Mouse (Mus musculus) testis, postnatal 14 days (tissue): ENCODE results near the gene Nid1.
"Not testable (repeated sequence)": the region's sequence is repeated elsewhere in the genome, so short reads cannot be mapped to it uniquely, and the experiment has no call there.

Experiments
- DNase-seq: peaks from one replicate; pipeline ENCODE4 v3.0.0; 2021; ENCODE audit warnings: low spot score

Nid1 gene

DNA sequence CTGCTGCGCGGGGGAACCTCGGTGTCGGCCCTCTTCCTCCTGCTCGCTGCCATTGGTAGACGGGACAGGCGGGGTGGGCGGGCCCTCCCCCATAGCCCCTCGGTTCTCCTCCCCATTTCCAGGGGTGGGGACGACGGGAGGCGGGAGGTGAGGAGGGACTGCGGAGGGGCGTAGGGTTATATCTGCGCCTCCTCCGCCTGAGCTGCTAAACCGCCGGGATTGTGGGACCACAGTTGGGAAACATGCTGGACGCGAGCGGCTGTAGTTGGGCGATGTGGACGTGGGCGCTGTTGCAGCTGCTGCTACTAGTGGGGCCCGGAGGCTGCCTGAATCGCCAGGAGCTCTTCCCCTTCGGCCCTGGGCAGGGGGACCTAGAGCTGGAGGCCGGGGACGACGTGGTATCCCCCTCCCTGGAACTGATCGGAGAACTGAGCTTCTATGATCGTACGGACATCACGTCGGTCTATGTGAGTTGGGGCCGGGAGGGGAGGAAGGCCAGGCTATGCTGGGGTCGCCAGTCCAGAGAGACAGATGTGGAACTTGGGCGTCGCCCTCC, at the start of gene Nid1:
TSS of gene Nid1 (plus strand) at position 92 of the 556 bp plus-strand sequence.
- DNase-seq: not testable (repeated sequence)

- DNase-seq: not testable (repeated sequence)
Measured at GRCm38 (mm10) chr13:13393228-13394095, 43.9 kb upstream of the Nid1 start, which contains the start of gene Gpr137b. Gene Gpr137b, minus strand, starts transcription at chr13:13394014.

DNA sequence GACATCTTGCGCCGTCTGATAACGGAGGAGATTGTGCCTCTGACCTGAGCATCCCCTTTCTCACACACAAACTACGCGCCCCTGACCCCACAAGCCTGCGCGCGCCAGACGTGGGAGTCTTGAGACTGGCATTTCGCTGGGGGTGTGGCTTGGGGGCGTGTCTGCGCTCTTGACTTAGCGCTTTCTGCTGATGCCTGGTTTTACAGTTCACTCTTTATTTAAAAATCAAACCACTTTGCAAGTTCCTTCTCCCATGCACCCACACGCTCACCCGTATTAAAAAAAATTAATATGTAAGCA, 43.3 kb upstream of the Nid1 start:
- DNase-seq: not testable (repeated sequence)

DNA sequence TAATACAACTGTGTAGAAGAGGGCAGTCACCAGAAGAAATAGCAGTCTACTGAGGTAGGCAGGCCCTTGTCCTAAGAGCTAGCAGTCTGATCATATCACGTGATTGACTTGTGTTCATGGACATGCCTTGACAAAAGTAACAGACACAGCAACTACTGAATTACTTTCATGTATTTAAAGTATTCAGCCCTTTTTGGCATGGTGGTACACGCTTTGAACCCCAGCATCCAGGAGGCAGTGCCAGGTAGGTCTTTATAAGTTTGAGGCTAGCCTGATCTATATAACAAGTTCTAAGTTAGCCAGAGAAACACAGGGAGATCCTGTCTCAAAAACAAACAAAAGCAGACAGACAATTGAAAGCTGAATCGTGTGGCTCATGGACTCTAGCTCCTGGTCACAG, 36.5 kb upstream of the Nid1 start:
- DNase-seq: not testable (repeated sequence)

DNA sequence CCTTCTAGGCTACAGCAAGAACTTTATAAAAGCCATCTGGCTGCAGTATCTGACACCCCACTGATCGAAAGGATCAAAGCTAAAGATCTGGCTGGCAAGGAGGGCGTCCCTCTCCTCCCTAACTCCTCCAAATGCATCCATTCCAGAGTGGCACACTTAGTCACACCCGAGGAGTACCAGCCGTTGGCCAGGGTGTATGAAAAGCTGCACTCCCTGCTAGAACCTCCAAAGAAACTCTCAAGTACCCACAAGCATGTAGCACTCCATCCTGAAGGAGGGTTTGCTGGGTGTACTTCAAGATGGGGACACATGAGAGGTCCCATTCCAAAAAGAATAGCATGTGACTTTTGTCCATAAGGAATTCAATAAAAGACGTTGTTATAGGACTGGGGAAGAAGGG, 34.5 kb upstream of the Nid1 start:
- not testable (repeated sequence) for DNase-seq

DNA sequence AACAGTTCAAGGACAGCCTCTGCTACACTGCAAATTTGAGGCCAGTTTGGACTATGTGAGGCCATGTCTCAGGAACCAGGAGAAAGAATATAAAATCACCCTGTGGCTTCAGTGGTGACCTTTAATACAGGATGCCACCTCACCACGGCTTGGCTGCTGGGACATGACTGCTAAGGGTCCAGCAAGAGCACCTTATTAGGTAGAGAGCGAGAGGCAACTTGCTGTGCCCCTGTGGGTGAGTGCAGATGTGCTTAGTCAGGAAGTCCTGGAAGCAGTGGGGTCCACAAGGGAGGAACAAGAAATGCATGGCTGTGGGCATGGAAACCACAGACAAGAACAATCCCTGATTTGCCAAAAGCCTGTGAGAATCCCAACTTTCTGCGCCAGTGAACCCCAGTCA, 34.0 kb upstream of the Nid1 start:
- not testable (repeated sequence) for DNase-seq

- not testable (repeated sequence) for DNase-seq
Measured at GRCm38 (mm10) chr13:13403839-13404238, 33.5 kb upstream of the Nid1 start.

DNA sequence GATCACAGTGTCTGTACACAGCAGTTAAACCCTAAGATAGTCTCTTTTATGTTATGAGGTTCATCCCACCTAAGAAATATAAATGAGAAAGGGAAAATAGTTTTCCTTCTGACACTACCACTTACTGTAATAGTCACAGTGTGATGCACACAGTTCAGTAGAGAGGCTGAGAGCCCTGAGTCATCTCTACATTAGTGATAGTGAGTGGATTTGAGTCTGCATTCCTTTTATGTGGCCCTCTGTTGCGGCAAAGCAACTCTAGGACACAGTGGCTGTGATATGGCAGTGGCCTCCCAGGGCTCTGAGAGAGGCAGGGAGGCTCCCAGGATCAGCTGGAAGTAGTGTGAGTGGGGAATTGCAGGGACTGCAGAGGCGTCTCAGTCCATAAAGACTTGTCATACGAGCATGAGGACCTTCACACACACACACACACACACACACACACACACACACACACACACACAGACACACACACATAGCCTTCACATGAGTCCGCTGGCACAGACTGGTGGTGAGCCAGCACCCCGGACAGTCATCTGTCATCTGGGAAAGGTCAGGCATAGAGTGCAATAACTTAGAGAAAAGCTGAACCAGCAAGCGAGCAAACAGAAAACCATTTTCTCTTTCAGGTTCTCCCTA, 32.7 kb upstream of the Nid1 start:
- DNase-seq: not testable (repeated sequence)

DNA sequence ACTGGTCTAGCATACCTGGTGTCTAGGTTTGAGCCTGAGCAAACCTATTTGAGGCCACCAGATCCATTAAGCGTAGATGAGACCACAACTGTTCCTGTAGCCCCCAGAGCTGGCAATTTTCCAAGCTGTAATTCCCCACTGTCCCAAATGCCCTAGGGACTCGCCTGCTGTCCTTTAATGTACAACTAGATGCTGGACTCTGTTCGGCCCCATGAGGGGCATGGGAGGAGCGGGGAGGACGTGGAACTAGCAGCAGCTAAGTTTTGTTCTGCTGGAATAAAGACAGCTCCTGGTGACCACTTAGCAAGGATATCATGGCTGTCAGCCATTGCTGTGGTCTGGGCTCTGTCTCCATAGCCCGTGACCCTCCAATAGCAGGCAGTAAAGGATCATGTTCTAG, 31.8 kb upstream of the Nid1 start:
- DNase-seq: not testable (repeated sequence)

DNA sequence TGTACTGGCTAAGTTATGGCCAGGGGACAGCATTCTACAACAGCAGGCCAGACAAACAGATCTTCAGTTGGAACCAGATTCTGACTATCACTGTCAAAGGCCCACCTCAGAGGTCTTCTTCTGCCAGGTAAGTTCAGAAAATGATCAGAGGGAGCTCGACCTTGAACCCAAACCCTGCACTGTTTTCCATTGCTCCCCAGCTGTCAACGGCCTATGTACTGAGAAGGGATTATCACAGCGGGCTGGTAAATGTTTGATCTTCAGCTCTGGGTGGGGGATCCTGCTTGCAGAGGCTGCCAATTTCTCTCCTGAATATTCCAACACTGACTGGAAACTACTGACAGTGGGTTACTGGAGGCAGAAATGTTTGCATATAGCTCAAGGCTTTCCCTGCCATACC, 23.1 kb upstream of the Nid1 start:
- no peak for DNase-seq

- not testable (repeated sequence) for DNase-seq
Measured at GRCm38 (mm10) chr13:13415120-13416006, 22.0 kb upstream of the Nid1 start.

GRCm38 (mm10) chr13:13416007-13416337, 21.4 kb upstream of the Nid1 start:
- not testable (repeated sequence) for DNase-seq

- not testable (repeated sequence) for DNase-seq
Measured at GRCm38 (mm10) chr13:13418859-13419258, 18.5 kb upstream of the Nid1 start.

DNA sequence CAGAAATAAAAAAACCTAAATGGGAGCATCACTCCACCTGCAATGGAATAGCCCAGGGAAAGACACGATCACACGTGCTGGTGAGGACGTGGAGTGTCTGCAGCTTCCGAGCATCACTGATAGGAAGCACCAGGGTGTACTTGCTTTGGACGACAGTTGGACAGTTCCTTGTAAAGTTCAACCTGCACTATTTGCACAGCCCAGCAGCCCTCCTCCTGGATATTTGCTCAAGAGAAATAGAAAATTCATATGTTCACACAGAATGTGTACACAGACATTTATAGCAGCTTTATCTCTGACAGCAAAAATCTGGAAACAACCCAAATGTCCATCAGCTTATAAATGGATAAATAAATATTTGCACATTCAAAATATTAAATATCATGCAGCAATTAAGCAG, 14.1 kb upstream of the Nid1 start:
- not testable (repeated sequence) for DNase-seq

GRCm38 (mm10) chr13:13436161-13436560, 1.2 kb upstream of the Nid1 start:
- not testable (repeated sequence) for DNase-seq

DNA sequence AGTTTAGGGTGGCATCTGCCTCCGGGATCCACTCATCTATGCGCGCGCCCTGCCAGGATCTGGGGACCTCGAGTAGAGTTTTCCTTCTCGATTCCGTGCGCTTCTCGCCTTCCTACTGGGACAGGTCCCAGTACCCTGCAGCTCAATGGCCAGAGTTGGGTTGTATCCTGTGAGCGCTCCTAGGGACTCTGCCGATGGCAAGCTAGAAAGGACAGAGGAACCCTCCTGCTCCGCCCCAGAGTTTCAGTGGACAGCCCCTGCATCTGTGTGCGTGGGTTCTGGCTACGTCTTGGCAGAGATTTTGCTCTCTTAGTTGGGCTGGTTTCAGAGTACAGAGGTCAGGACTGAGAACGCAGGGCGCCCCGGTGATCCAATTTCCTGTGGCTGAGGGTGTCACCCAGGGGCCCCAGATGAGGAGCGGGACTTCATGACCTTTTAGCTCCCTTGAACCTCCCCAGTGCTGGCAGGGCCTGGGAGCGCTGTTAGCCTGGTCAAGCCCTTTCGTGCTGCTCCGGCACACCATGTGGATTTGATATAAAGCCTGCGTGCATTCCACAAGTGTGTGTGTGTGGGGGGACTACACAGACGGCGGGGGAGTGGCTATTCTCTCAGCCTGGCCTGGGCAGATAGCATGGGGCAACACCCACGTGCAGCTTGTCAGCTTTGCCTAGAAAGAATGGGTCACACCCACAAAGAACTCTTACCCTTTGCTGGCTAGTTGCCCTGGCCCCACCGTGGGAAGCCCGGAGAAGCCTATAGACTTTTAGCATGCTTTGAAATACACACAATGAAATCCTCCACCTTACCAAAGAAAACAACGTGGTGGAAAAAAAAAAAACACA, 982 bp downstream of the Nid1 start:
- not testable (repeated sequence) for DNase-seq

DNA sequence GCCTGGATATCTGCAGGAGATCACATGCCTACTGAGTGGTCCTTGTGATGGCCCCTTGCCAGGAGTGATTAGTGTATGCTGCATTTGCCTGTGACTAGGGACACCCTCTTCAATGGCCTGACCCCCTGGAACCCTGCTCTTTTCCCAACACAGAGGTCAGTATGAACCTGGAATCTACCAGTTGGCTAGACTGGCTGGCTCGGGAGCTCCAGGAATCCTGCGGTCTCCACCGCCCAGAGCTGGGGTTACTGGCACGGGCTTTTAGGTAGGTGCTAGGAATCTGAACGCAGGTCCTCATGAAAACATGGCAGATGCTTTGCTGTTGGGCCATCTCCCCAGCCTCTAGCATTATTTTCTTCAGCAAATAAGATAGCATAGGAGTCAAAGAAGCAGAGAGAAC, 8.2 kb downstream of the Nid1 start:
- not testable (repeated sequence) for DNase-seq

GRCm38 (mm10) chr13:13446711-13447443, 9.5 kb downstream of the Nid1 start:
- DNase-seq: not testable (repeated sequence)

DNA sequence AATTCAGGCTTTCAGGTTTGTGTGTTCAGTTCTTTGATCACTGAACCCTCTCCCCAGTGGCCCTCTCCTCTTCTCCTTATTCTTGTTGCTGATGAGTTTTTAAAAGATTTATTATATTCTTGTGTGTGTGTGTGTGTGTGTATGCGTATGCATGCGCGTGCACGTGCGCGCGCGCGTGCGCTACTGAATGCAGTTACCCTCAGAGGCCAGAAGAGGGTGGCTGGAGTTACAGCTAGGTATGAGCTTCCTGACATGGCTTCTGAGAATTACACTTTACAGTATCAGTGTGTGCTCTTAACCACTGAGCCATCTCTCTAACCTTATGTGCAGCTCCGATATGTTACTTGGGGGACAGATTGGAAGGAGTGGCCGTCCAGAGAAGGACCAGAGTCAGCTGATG, 12.6 kb downstream of the Nid1 start:
- not testable (repeated sequence) for DNase-seq

- DNase-seq: not testable (repeated sequence)
Measured at GRCm38 (mm10) chr13:13450931-13451330, 13.6 kb downstream of the Nid1 start.
